ENCODE assay signal across 12 mouse cellular contexts in the genomic region with DNA sequence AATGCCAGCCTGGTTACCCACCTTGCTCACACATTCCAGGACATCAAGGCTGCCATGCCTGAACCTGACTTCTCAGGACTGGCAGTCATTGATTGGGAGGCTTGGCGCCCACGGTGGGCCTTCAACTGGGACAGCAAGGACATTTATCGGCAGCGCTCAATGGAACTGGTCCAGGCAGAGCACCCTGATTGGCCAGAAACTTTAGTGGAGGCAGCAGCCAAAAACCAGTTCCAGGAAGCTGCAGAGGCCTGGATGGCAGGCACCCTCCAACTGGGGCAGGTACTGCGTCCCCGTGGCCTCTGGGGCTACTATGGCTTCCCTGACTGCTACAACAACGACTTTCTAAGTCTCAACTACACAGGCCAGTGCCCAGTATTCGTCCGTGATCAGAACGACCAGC. TPM values are rescaled to one million over a fixed set of nuclear protein-coding genes. Genes with fewer than 3 reads are reported as not detected.
A peak's percentile ranks its signal among the peaks of the same experiment; 100 is the strongest.
DNase-seq lines count a peak whose midpoint lies in the region; ATAC-seq lines count a peak whose summit lies in the region.
"Had no signal": no experiment of that assay in that cellular context is flagged by ENCODE, and none has a peak within 500 bp of the region (broad histone marks: within the 10 kb centered on the region; RNA-seq: fewer than 3 reads in every experiment).

No protein-coding gene starts in this region.

- DNase-seq in kidney, adult 8-10 months, result no peak
- no peak for DNase-seq in cerebellum, adult 8-10 months
- DNase-seq: cerebellum, adult 11 months; forebrain, postnatal 0 days; gastrocnemius, postnatal 36 days had no signal

- ATAC-seq in erythroblast, adult 5-6 weeks (replicated peaks; ENCODE audit: low FRiP score, poor library complexity, severe bottlenecking), result no peak
- ATAC-seq in kidney, embryonic 14.5 days (ENCODE audit: low FRiP score, low TSS enrichment), result no peak
- ATAC-seq in liver, embryonic 15.5 days (ENCODE audit: insufficient read depth), result no peak
- ATAC-seq in CD4-positive, CD25-positive, alpha-beta regulatory T cell, adult 4 months, result no peak
- ATAC-seq: forebrain, postnatal 0 days; hindbrain, postnatal 0 days had no signal

- peak overlapping the region; percentile 61 for H3K4me3 ChIP-seq in erythroblast, embryonic 14.5 days (replicated peaks)
- no peak overlapping the region for H3K4me3 ChIP-seq in kidney, embryonic 14.5 days (ENCODE audit: low read length)
- H3K4me3 ChIP-seq in brown adipose tissue, adult 24 weeks (ENCODE audit: insufficient read depth, low read depth, low read length), result peak overlapping the region; percentile 71
- H3K4me3 ChIP-seq in liver, embryonic 15.5 days (replicated peaks), result no peak overlapping the region

- 94% methylated on average over 10 of the region's 10 CpGs for WGBS in kidney, embryonic 14.5 days
- WGBS in liver, embryonic 15.5 days (ENCODE audit: insufficient replicate concordance), result 84% methylated on average over 10 of the region's 10 CpGs

- H3K9me3 ChIP-seq in erythroblast, embryonic 14.5 days (ENCODE audit: control insufficient read depth, low read length), result no peaks in the 10 kb centered on the region
- H3K9me3 ChIP-seq in kidney, embryonic 14.5 days (ENCODE audit: control insufficient read depth, low read length), result no peaks in the 10 kb centered on the region
- no peaks in the 10 kb centered on the region for H3K9me3 ChIP-seq in liver, embryonic 15.5 days (replicated peaks)

- no peak overlapping the region for H3K27ac ChIP-seq in kidney, embryonic 14.5 days (ENCODE audit: low read depth, low read length)
- peak overlapping the region; percentile 57 for H3K27ac ChIP-seq in brown adipose tissue, adult 24 weeks (replicated peaks; ENCODE audit: low read depth, low read length)
- H3K27ac ChIP-seq in liver, embryonic 15.5 days (replicated peaks), result 0 out of 2 replicates have a peak overlapping the region, but pooled peaks have one; percentile 69

- H3K36me3 ChIP-seq in erythroblast, embryonic 14.5 days (ENCODE audit: control insufficient read depth), result peaks cover 43% of the 10 kb centered on the region
- H3K36me3 ChIP-seq in kidney, embryonic 14.5 days (ENCODE audit: control insufficient read depth, insufficient read depth, low read length), result peaks cover 13% of the 10 kb centered on the region
- H3K36me3 ChIP-seq in liver, embryonic 15.5 days (replicated peaks), result peaks cover 16% of the 10 kb centered on the region

- H3K27me3 ChIP-seq in erythroblast, embryonic 14.5 days (ENCODE audit: control insufficient read depth), result no peaks in the 10 kb centered on the region
- H3K27me3 ChIP-seq in kidney, embryonic 14.5 days (ENCODE audit: control insufficient read depth, insufficient read depth, low read length), result no peaks in the 10 kb centered on the region
- no peaks in the 10 kb centered on the region for H3K27me3 ChIP-seq in liver, embryonic 15.5 days

- H3K4me1 ChIP-seq in erythroblast, embryonic 14.5 days (ENCODE audit: control insufficient read depth), result peaks cover 85% of the 10 kb centered on the region
- H3K4me1 ChIP-seq in kidney, embryonic 14.5 days (ENCODE audit: control insufficient read depth, insufficient read depth, low read length), result peaks cover 34% of the 10 kb centered on the region
- peaks cover 9% of the 10 kb centered on the region; the same call in 1 of the 2 replicates for H3K4me1 ChIP-seq in brown adipose tissue, adult 24 weeks (ENCODE audit: control insufficient read depth, insufficient read depth, insufficient read length, low read length)
- peaks cover 89% of the 10 kb centered on the region for H3K4me1 ChIP-seq in liver, embryonic 15.5 days (replicated peaks)

- peak overlapping the region; percentile 58; the same call in 1 of the 2 replicates for H3K4me2 ChIP-seq in kidney, embryonic 14.5 days (replicated peaks; ENCODE audit: low read depth, low read length)
- H3K4me2 ChIP-seq in liver, embryonic 15.5 days, result peak overlapping the region; percentile 76

- H3K9ac ChIP-seq in kidney, embryonic 14.5 days (ENCODE audit: low read depth, low read length), result 0 out of 2 replicates have a peak overlapping the region, but pooled peaks have one; percentile 53
- no peak overlapping the region for H3K9ac ChIP-seq in liver, embryonic 15.5 days
- H3K9ac ChIP-seq: forebrain, postnatal 0 days had no signal

RNA-seq across cellular contexts. Expression of a gene that starts 0.8 kb away (rescaled TPM):
- 10.1 and 11.4 TPM in 2 replicates for polyA plus RNA-seq in erythroblast, embryonic 14.5 days (2012)
- total RNA-seq in erythroblast, adult 5-6 weeks (2015; ENCODE audit: low replicate concordance), result 13.4 and 20.2 TPM in 2 replicates
- 9.5 and 17.9 TPM in 2 replicates for total RNA-seq in erythroblast, adult 5-6 weeks (2017; ENCODE audit: low replicate concordance)
- 16.0 and 18.4 TPM in 2 replicates for polyA plus RNA-seq in kidney, embryonic 14.5 days (2014; fragmentation: Nextera tagmentation; extraction: Ambion mirVana)
- 25.9 and 31.3 TPM in 2 replicates for polyA plus RNA-seq in brown adipose tissue, adult 24 weeks (2012; ENCODE audit: insufficient read depth, insufficient read length, missing spikeins)
- 12.3 and 12.8 TPM in 2 replicates for polyA plus RNA-seq in liver, embryonic 15.5 days (2015; fragmentation: Nextera tagmentation; extraction: Ambion mirVana)
- 10 to 100 TPM; 25.4 to 34.9 TPM for polyA plus RNA-seq in CD4-positive, CD25-positive, alpha-beta regulatory T cell, adult 4 months (2017; shearing (Covaris generic))

RNA-seq across cellular contexts. Expression of a gene that starts 1.1 kb away (rescaled TPM):
- 0.53 and 0.54 TPM in 2 replicates for polyA plus RNA-seq in erythroblast, embryonic 14.5 days (2012)
- 2.7 and 9.8 TPM in 2 replicates for total RNA-seq in erythroblast, adult 5-6 weeks (2015; ENCODE audit: low replicate concordance)
- 4.2 and 7.4 TPM in 2 replicates for total RNA-seq in erythroblast, adult 5-6 weeks (2017; ENCODE audit: low replicate concordance)
- 6.8 and 7.3 TPM in 2 replicates for polyA plus RNA-seq in kidney, embryonic 14.5 days (2014; fragmentation: Nextera tagmentation; extraction: Ambion mirVana)
- polyA plus RNA-seq in brown adipose tissue, adult 24 weeks (2012; ENCODE audit: insufficient read depth, insufficient read length, missing spikeins), result 25.2 and 46.4 TPM in 2 replicates
- 3.2 and 4.2 TPM in 2 replicates for polyA plus RNA-seq in liver, embryonic 15.5 days (2015; fragmentation: Nextera tagmentation; extraction: Ambion mirVana)
- polyA plus RNA-seq in CD4-positive, CD25-positive, alpha-beta regulatory T cell, adult 4 months (2017; shearing (Covaris generic)), result 1 to 10 TPM; 6.7 to 7.9 TPM

RNA-seq across cellular contexts. Expression of a gene that starts 2.7 kb away (rescaled TPM):
- 0.34 TPM in 1 of 2 replicates, not detected in the other for polyA plus RNA-seq in erythroblast, embryonic 14.5 days (2012)
- 2.3 and 2.9 TPM in 2 replicates for total RNA-seq in erythroblast, adult 5-6 weeks (2015; ENCODE audit: low replicate concordance)
- total RNA-seq in erythroblast, adult 5-6 weeks (2017; ENCODE audit: low replicate concordance), result 1.1 and 1.4 TPM in 2 replicates
- polyA plus RNA-seq in kidney, embryonic 14.5 days (2014; fragmentation: Nextera tagmentation; extraction: Ambion mirVana), result 0.84 and 1.5 TPM in 2 replicates
- 0.63 TPM in 1 of 2 replicates, not detected in the other for polyA plus RNA-seq in brown adipose tissue, adult 24 weeks (2012; ENCODE audit: insufficient read depth, insufficient read length, missing spikeins)
- polyA plus RNA-seq in liver, embryonic 15.5 days (2015; fragmentation: Nextera tagmentation; extraction: Ambion mirVana), result 0.64 TPM in 2 replicates
- 1 to 10 TPM in 1 of 2 experiments, under 1 TPM in 1; 0.90 to 1.4 TPM for polyA plus RNA-seq in CD4-positive, CD25-positive, alpha-beta regulatory T cell, adult 4 months (2017; shearing (Covaris generic))

RNA-seq across cellular contexts. Expression of a gene that starts 9.6 kb away (rescaled TPM):
- polyA plus RNA-seq in erythroblast, embryonic 14.5 days (2012), result 79.9 and 91.3 TPM in 2 replicates
- total RNA-seq in erythroblast, adult 5-6 weeks (2015; ENCODE audit: low replicate concordance), result 207 and 270 TPM in 2 replicates
- total RNA-seq in erythroblast, adult 5-6 weeks (2017; ENCODE audit: low replicate concordance), result 204 and 217 TPM in 2 replicates
- polyA plus RNA-seq in kidney, embryonic 14.5 days (2014; fragmentation: Nextera tagmentation; extraction: Ambion mirVana), result 59.1 and 61.4 TPM in 2 replicates
- 21.6 and 23.7 TPM in 2 replicates for polyA plus RNA-seq in brown adipose tissue, adult 24 weeks (2012; ENCODE audit: insufficient read depth, insufficient read length, missing spikeins)
- polyA plus RNA-seq in liver, embryonic 15.5 days (2015; fragmentation: Nextera tagmentation; extraction: Ambion mirVana), result 161 and 198 TPM in 2 replicates
- polyA plus RNA-seq in CD4-positive, CD25-positive, alpha-beta regulatory T cell, adult 4 months (2017; shearing (Covaris generic)), result 10 to 100 TPM; 30.1 to 36.2 TPM

RNA-seq across cellular contexts. Expression of a gene that starts 10.1 kb away (rescaled TPM):
- polyA plus RNA-seq in erythroblast, embryonic 14.5 days (2012), result 4.1 and 5.4 TPM in 2 replicates
- total RNA-seq in erythroblast, adult 5-6 weeks (2015; ENCODE audit: low replicate concordance), result 1.9 and 2.7 TPM in 2 replicates
- total RNA-seq in erythroblast, adult 5-6 weeks (2017; ENCODE audit: low replicate concordance), result 3.9 and 4.9 TPM in 2 replicates
- 135 and 136 TPM in 2 replicates for polyA plus RNA-seq in kidney, embryonic 14.5 days (2014; fragmentation: Nextera tagmentation; extraction: Ambion mirVana)
- polyA plus RNA-seq in brown adipose tissue, adult 24 weeks (2012; ENCODE audit: insufficient read depth, insufficient read length, missing spikeins), result 14.1 and 14.2 TPM in 2 replicates
- polyA plus RNA-seq in liver, embryonic 15.5 days (2015; fragmentation: Nextera tagmentation; extraction: Ambion mirVana), result 48.8 and 56.3 TPM in 2 replicates
- polyA plus RNA-seq in CD4-positive, CD25-positive, alpha-beta regulatory T cell, adult 4 months (2017; shearing (Covaris generic)), result 10 to 100 TPM; 11.0 to 11.7 TPM

Comparison
In these comparisons a context has a peak if more than half of its experiments do, and no peak if none do; other contexts are left out.
1. H3K4me3 ChIP-seq: peak in erythroblast, embryonic 14.5 days (single experiment) and brown adipose tissue, adult 24 weeks (single experiment); none in kidney, embryonic 14.5 days (single experiment) and liver, embryonic 15.5 days (single experiment).